Mouse (Mus musculus) MEL (cell line): ENCODE data around the gene Gli3. TPM values are rescaled to one million over a fixed set of nuclear protein-coding genes. Genes with fewer than 3 reads are reported as not detected.

Experiments used
- DNase-seq: peaks from one replicate; pipeline ENCODE4 v3.0.0; 2011; ENCODE audit warnings: low read depth, low spot score
- H3K27ac ChIP-seq: 2 replicates; pipeline ENCODE4 v1.5.1; 2012; ENCODE audit warnings: low read depth, mild to moderate bottlenecking, control low read depth, low read length, moderate library complexity; ENCODE audit not compliant: control insufficient read depth
- H3K27me3 ChIP-seq, 2 experiments: fragments of 150-350 bp in 1 of 2; sonication (generic) in 1 of 2; 2 replicates each; pipeline ENCODE4 v1.6.1; 2012; ENCODE audit warnings: low read length in 2 of 2, mild to moderate bottlenecking in 2 of 2, improper control_type of control experiment in 1 of 2, moderate library complexity in 1 of 2; ENCODE audit not compliant: insufficient read depth in 2 of 2, control insufficient read depth in 1 of 2
- H3K36me3 ChIP-seq, 2 experiments: 2 replicates each; pipeline ENCODE4 v1.6.1; 2012 to 2014; ENCODE audit warnings: low read length in 2 of 2, improper control_type of control experiment in 1 of 2, inconsistent platforms in 1 of 2, mild to moderate bottlenecking in 1 of 2; ENCODE audit not compliant: insufficient read depth in 2 of 2, control insufficient read depth in 1 of 2
- H3K4me1 ChIP-seq, 2 experiments: fragments of 150-350 bp in 1 of 2; sonication (generic) in 1 of 2; 2 replicates each; pipeline ENCODE4 v1.6.1; 2012; ENCODE audit warnings: low read length in 2 of 2, improper control_type of control experiment in 1 of 2, mild to moderate bottlenecking in 1 of 2; ENCODE audit not compliant: insufficient read depth in 2 of 2, control insufficient read depth in 1 of 2
- H3K4me3 ChIP-seq, 2 experiments: fragments of 150-350 bp in 1 of 2; sonication (generic) in 1 of 2; 2 replicates each; pipeline ENCODE4 v1.5.1; 2012; ENCODE audit warnings: low read depth in 2 of 2, low read length in 2 of 2, mild to moderate bottlenecking in 2 of 2, moderate library complexity in 2 of 2, control low read depth in 1 of 2, improper control_type of control experiment in 1 of 2; ENCODE audit not compliant: control insufficient read depth in 1 of 2, insufficient read depth in 1 of 2
- H3K79me2 ChIP-seq: 2 replicates; pipeline ENCODE4 v1.6.1; 2012; ENCODE audit warnings: mild to moderate bottlenecking, low read length, moderate library complexity; ENCODE audit not compliant: control insufficient read depth, poor library complexity, insufficient read depth
- H3K9ac ChIP-seq: 2 replicates; pipeline ENCODE4 v1.6.1; 2012; ENCODE audit warnings: low read depth, mild to moderate bottlenecking, control low read depth, low read length, moderate library complexity; ENCODE audit not compliant: control insufficient read depth, poor library complexity, severe bottlenecking
- H3K9me3 ChIP-seq: fragments of 150-350 bp; sonication (generic); replicated peaks from 2 replicates; pipeline ENCODE4 v1.6.1; 2012; ENCODE audit warnings: mild to moderate bottlenecking, low read length, improper control_type of control experiment, moderate library complexity; ENCODE audit not compliant: insufficient read depth
- BHLHE40 ChIP-seq: IDR thresholded peaks from 2 replicates; pipeline ENCODE4 v1.6.1; 2012; ENCODE audit warnings: low read depth, mild to moderate bottlenecking, inconsistent platforms, low read length, improper control_type of control experiment, borderline replicate concordance
- CHD2 ChIP-seq: IDR thresholded peaks from 2 replicates; pipeline ENCODE4 v1.6.1; 2011; ENCODE audit warnings: low read length, improper control_type of control experiment
- E2F4 ChIP-seq: IDR thresholded peaks from 2 replicates; pipeline ENCODE4 v1.6.1; 2011; ENCODE audit warnings: low read depth, low read length, improper control_type of control experiment, borderline replicate concordance
- ELF1 ChIP-seq: IDR thresholded peaks from 2 replicates; pipeline ENCODE4 v1.6.1; 2014; ENCODE audit warnings: low read depth, mild to moderate bottlenecking, inconsistent platforms, low read length, improper control_type of control experiment, moderate library complexity
- EP300 ChIP-seq, 2 experiments: IDR thresholded peaks; 2 replicates each; pipeline ENCODE4 v1.6.1; 2011; ENCODE audit warnings: improper control_type of control experiment in 2 of 2, low read length in 2 of 2, low read depth in 1 of 2, mild to moderate bottlenecking in 1 of 2
- ETS1 ChIP-seq: IDR thresholded peaks from 2 replicates; pipeline ENCODE4 v1.6.1; 2012; ENCODE audit warnings: low read depth, mild to moderate bottlenecking, inconsistent platforms, low read length, improper control_type of control experiment, moderate library complexity
- GABPA ChIP-seq: IDR thresholded peaks from 2 replicates; pipeline ENCODE4 v1.6.1; 2012; ENCODE audit warnings: low read depth, mild to moderate bottlenecking, inconsistent platforms, low read length, improper control_type of control experiment, moderate library complexity
- KAT2A ChIP-seq: conservative IDR thresholded peaks from 2 replicates; pipeline ENCODE4 v1.6.1; 2012; ENCODE audit warnings: low read depth, low read length, improper control_type of control experiment, inconsistent platforms
- MAX ChIP-seq: IDR thresholded peaks from 2 replicates; pipeline ENCODE4 v1.6.1; 2011; ENCODE audit warnings: low read length, improper control_type of control experiment
- MYC ChIP-seq: IDR thresholded peaks from 2 replicates; pipeline ENCODE4 v1.6.1; 2011; ENCODE audit warnings: low read depth, mild to moderate bottlenecking, low read length, improper control_type of control experiment, moderate library complexity
- NELFE ChIP-seq: IDR thresholded peaks from 2 replicates; pipeline ENCODE4 v1.6.1; 2011; ENCODE audit warnings: low read depth, low read length, improper control_type of control experiment
- NRF1 ChIP-seq: IDR thresholded peaks from 2 replicates; pipeline ENCODE4 v1.6.1; 2014; ENCODE audit warnings: low read depth, mild to moderate bottlenecking, inconsistent platforms, low read length, improper control_type of control experiment, moderate library complexity; ENCODE audit not compliant: poor library complexity, insufficient read depth, severe bottlenecking
- POLR2A ChIP-seq, 2 experiments: IDR thresholded peaks; 2 replicates each; pipeline ENCODE4 v1.6.1; 2011 to 2012; ENCODE audit warnings: low read length in 2 of 2, mild to moderate bottlenecking in 2 of 2, control low read depth in 1 of 2, improper control_type of control experiment in 1 of 2, low read depth in 1 of 2, moderate library complexity in 1 of 2; ENCODE audit not compliant: control insufficient read depth in 1 of 2, insufficient read depth in 1 of 2, poor library complexity in 1 of 2
- POLR2AphosphoS2 ChIP-seq: IDR thresholded peaks from 2 replicates; pipeline ENCODE4 v1.6.1; 2011; ENCODE audit warnings: low read length, improper control_type of control experiment
- POLR2AphosphoS5 ChIP-seq: IDR thresholded peaks from 2 replicates; pipeline ENCODE4 v1.6.1; 2012; ENCODE audit warnings: low read depth, borderline replicate concordance, mild to moderate bottlenecking, inconsistent platforms, low read length, moderate library complexity, mixed read lengths
- RCOR1 ChIP-seq: IDR thresholded peaks from 2 replicates; pipeline ENCODE4 v1.6.1; 2012; ENCODE audit warnings: low read depth, mild to moderate bottlenecking, inconsistent platforms, low read length, improper control_type of control experiment
- SMC3 ChIP-seq: IDR thresholded peaks from 2 replicates; pipeline ENCODE4 v1.6.1; 2011; ENCODE audit warnings: low read depth, low read length, improper control_type of control experiment
- TCF12 ChIP-seq: IDR thresholded peaks from 2 replicates; pipeline ENCODE4 v1.6.1; 2014; ENCODE audit warnings: low read depth, mild to moderate bottlenecking, inconsistent platforms, low read length, improper control_type of control experiment, moderate library complexity
- UBTF ChIP-seq: IDR thresholded peaks from 2 replicates; pipeline ENCODE4 v1.6.1; 2012; ENCODE audit warnings: low read depth, mild to moderate bottlenecking, inconsistent platforms, low read length, improper control_type of control experiment, moderate library complexity, borderline replicate concordance; ENCODE audit not compliant: insufficient read depth
- USF1 ChIP-seq: IDR thresholded peaks from 2 replicates; pipeline ENCODE4 v1.6.1; 2014; ENCODE audit warnings: low read depth, mild to moderate bottlenecking, inconsistent platforms, low read length, improper control_type of control experiment, moderate library complexity
- USF2 ChIP-seq, 2 experiments: IDR thresholded peaks; 2 replicates each; pipeline ENCODE4 v1.6.1; 2011 to 2012; ENCODE audit warnings: improper control_type of control experiment in 2 of 2, low read length in 2 of 2, borderline replicate concordance in 1 of 2, inconsistent platforms in 1 of 2, low read depth in 1 of 2, mild to moderate bottlenecking in 1 of 2; ENCODE audit not compliant: insufficient read depth in 1 of 2
- ZC3H11A ChIP-seq: IDR thresholded peaks from 2 replicates; pipeline ENCODE4 v1.6.1; 2012; ENCODE audit warnings: low read depth, mild to moderate bottlenecking, inconsistent platforms, low read length, improper control_type of control experiment
- ZKSCAN1 ChIP-seq: IDR thresholded peaks from 2 replicates; pipeline ENCODE4 v1.6.1; 2012; ENCODE audit warnings: low read depth, mild to moderate bottlenecking, inconsistent platforms, low read length, improper control_type of control experiment, moderate library complexity
- ZMIZ1 ChIP-seq: IDR thresholded peaks from 2 replicates; pipeline ENCODE4 v1.6.1; 2012; ENCODE audit warnings: low read depth, mild to moderate bottlenecking, inconsistent platforms, low read length, improper control_type of control experiment, moderate library complexity
- polyA plus RNA-seq, 2 experiments: library from polyadenylated mRNA; stranded (reverse) in 1 of 2; unstranded in 1 of 2; fragments of >175 nt in 1 of 2; fragments of >200 nt in 1 of 2; gene quantifications; 2 replicates each; pipeline versions ENCODE4 v1.2.1 to v1.2.4; 2012; ENCODE audit warnings: low replicate concordance in 2 of 2, low read depth in 1 of 2; ENCODE audit not compliant: insufficient read length in 2 of 2, insufficient read depth in 1 of 2, missing spikeins in 1 of 2
- total RNA-seq: library from RNA; depleted of rRNA; stranded (reverse); fragments of 300-350 nt; gene quantifications from 2 replicates; pipeline ENCODE4 v1.2.3, GENCODE M21; 2012

Gene Gli3
- total and polyA plus RNA-seq, 3 experiments = not detected

DNA sequence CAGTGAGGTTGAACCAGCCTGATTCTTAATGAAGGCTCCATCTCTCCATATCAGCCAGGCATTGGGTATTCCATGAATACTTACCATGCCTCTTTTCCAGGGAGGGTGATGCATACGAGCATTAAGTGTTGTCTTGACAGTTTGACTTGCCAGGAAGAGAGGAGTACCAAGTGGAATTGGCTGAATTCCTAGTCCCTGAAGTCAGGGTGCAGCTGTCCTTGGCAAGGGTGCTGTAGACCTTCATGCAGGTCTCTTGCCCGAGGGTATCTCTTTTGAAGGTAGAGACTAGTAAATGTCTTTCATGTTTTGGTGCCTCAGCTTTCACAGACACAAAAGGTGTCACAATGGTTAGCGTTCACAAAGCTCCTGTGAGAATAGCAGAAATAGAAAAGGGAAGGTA, 59.1 kb downstream of the Gli3 start:
- Histone ChIP-seq H3K9ac (no peak overlapping the region), H3K79me2 (no peaks in the 10 kb centered on the region), H3K4me3 (no peak overlapping the region), H3K4me1 (no peaks in the 10 kb centered on the region), H3K9me3 (no peaks in the 10 kb centered on the region), H3K27ac (no peak overlapping the region), H3K36me3 (no peaks in the 10 kb centered on the region), H3K27me3 (no peaks in the 10 kb centered on the region)
- TF ChIP-seq USF2 (IDR thresholded peaks at IDR 0.05; ENCODE audit: borderline replicate concordance in 1 of 2, insufficient read depth in 1 of 2, low read depth in 1 of 2, low read length in 2 of 2) (no peak), RCOR1 (no peak), UBTF (no peak), ZKSCAN1 (no peak), EP300 (IDR thresholded peaks at IDR 0.05; ENCODE audit: low read depth in 1 of 2, low read length in 2 of 2) (no peak), ZC3H11A (no peak), ZMIZ1 (no peak), POLR2AphosphoS5 (no peak), E2F4 (no peak), MAX (no peak), POLR2A (IDR thresholded peaks at IDR 0.05; ENCODE audit: control insufficient read depth in 1 of 2, insufficient read depth in 1 of 2, low read depth in 1 of 2, low read length in 2 of 2, poor library complexity in 1 of 2) (no peak), SMC3 (no peak)
- DNase-seq = no peak

DNA sequence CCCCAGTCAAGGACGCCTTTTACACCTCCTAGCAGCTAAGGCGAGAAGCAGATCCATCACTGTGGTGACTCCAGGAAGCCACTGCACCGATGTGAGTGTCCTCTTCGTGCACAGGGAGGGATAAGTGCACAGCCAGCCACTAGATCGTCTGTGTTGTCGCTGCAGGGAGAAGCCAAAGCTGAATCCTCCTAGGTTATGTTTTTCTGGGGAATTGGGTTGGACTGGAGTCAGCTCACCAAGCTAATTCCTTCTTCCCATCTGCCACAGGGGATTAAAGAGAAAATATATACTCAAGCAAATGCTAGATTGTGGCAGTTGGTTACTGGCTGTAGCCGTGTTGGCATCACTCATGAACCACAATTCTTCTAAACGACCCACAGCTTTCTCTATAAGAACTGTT, 61.2 kb downstream of the Gli3 start:
- TF ChIP-seq GABPA (no peak), TCF12 (no peak), MYC (no peak), KAT2A (no peak), POLR2AphosphoS2 (no peak), ELF1 (no peak), NRF1 (no peak), NELFE (no peak), BHLHE40 (no peak), USF1 (no peak), CHD2 (no peak), MAX (no peak), E2F4 (no peak), UBTF (no peak), USF2 (IDR thresholded peaks at IDR 0.05; ENCODE audit: borderline replicate concordance in 1 of 2, insufficient read depth in 1 of 2, low read depth in 1 of 2, low read length in 2 of 2) (no peak), ETS1 (no peak)
- H3K4me3 ChIP-seq = no peak overlapping the region
- no peaks in the 10 kb centered on the region for H3K4me1 ChIP-seq
- DNase-seq = no peak
- no peak overlapping the region for H3K9ac ChIP-seq
- H3K9me3 ChIP-seq = no peaks in the 10 kb centered on the region
- no peaks in the 10 kb centered on the region for H3K36me3 ChIP-seq
- no peak overlapping the region for H3K27ac ChIP-seq
- no peaks in the 10 kb centered on the region for H3K79me2 ChIP-seq
- no peaks in the 10 kb centered on the region for H3K27me3 ChIP-seq
